Mouse (Mus musculus): ENCODE data around the gene Acsbg2.

GRCm38 (mm10) chr17:56842173-56842572, 32.1 kb downstream of the Acsbg2 start:
- TF ChIP-seq ZC3H11A (IDR thresholded peaks at IDR 0.05; ENCODE audit: borderline replicate concordance, low read depth, low read length) = no peak
- TF ChIP-seq MAFK (IDR thresholded peaks at IDR 0.05; ENCODE audit: insufficient read depth, low read depth, low read length) = no peak
